Mouse (Mus musculus) CH12.LX (cell line): ENCODE data around the gene Nfkbia. TPM values are rescaled to one million over a fixed set of nuclear protein-coding genes. Genes with fewer than 3 reads are reported as not detected.

Source experiments
- DNase-seq: peaks from one replicate; pipeline ENCODE4 v3.0.0-alpha.2; 2013; ENCODE audit errors: extremely low read depth
- H3K27ac ChIP-seq: 2 replicates; pipeline ENCODE4 v1.5.1; 2012; ENCODE audit warnings: low read depth, mild to moderate bottlenecking, control low read depth, moderate library complexity; ENCODE audit not compliant: insufficient read depth
- H3K27me3 ChIP-seq: replicated peaks from 2 replicates; pipeline ENCODE3; 2012; ENCODE audit warnings: inconsistent platforms
- H3K36me3 ChIP-seq, 2 experiments: replicated peaks in 1 of 2; 2 replicates each; pipeline versions ENCODE3 to v1.6.1; 2012; ENCODE audit warnings: inconsistent platforms in 1 of 2, low read length in 1 of 2, mild to moderate bottlenecking in 1 of 2, mixed read lengths in 1 of 2, moderate library complexity in 1 of 2; ENCODE audit not compliant: control insufficient read depth in 1 of 2, insufficient read depth in 1 of 2
- H3K4me1 ChIP-seq, 2 experiments: 2 replicates each; pipeline ENCODE4 v1.6.1; 2012; ENCODE audit warnings: inconsistent platforms in 1 of 2, moderate library complexity in 1 of 2; ENCODE audit not compliant: insufficient read depth in 2 of 2, control insufficient read depth in 1 of 2
- H3K4me2 ChIP-seq: 2 replicates; pipeline ENCODE4 v1.6.1; 2012; ENCODE audit warnings: low read depth, mild to moderate bottlenecking, control low read depth; ENCODE audit not compliant: poor library complexity, insufficient read depth, severe bottlenecking
- H3K4me3 ChIP-seq, 3 experiments: fragments of 150-350 bp in 1 of 3; sonication (generic) in 1 of 3; replicated peaks in 1 of 3; 2 replicates each; pipeline versions ENCODE3 to v1.5.1; 2011 to 2012; ENCODE audit warnings: low read depth in 2 of 3, low read length in 2 of 3, mild to moderate bottlenecking in 2 of 3, moderate library complexity in 2 of 3, control low read depth in 1 of 3, improper control_type of control experiment in 1 of 3, inconsistent platforms in 1 of 3, mixed read lengths in 1 of 3; ENCODE audit not compliant: poor library complexity in 1 of 3
- H3K79me2 ChIP-seq: replicated peaks from 2 replicates; pipeline ENCODE4 v1.6.1; 2012; ENCODE audit warnings: mild to moderate bottlenecking, moderate library complexity; ENCODE audit not compliant: control insufficient read depth, poor library complexity, insufficient read depth, severe bottlenecking; ENCODE audit errors: extremely low read depth
- H3K9ac ChIP-seq: 2 replicates; pipeline ENCODE4 v1.6.1; 2012; ENCODE audit warnings: low read depth, mild to moderate bottlenecking, control low read depth, moderate library complexity; ENCODE audit not compliant: insufficient read depth
- H3K9me3 ChIP-seq: replicated peaks from 2 replicates; pipeline ENCODE3; 2012; ENCODE audit warnings: low read length, inconsistent platforms, mixed read lengths
- BHLHE40 ChIP-seq: IDR thresholded peaks from 2 replicates; pipeline ENCODE4 v1.6.1; 2011; ENCODE audit warnings: mild to moderate bottlenecking, low read depth, low read length, improper control_type of control experiment
- CHD1 ChIP-seq: IDR thresholded peaks from 2 replicates; pipeline ENCODE4 v1.6.1; 2012; ENCODE audit warnings: low read depth, low read length, improper control_type of control experiment, inconsistent platforms
- CTCF ChIP-seq, 2 experiments: IDR thresholded peaks in 1 of 2; conservative IDR thresholded peaks in 1 of 2; 2 replicates each; pipeline ENCODE4 v1.5.1; 2011 to 2012; ENCODE audit warnings: low read depth in 2 of 2, low read length in 2 of 2, improper control_type of control experiment in 1 of 2, inconsistent platforms in 1 of 2, mild to moderate bottlenecking in 1 of 2, moderate library complexity in 1 of 2
- E2F4 ChIP-seq: IDR thresholded peaks from 2 replicates; pipeline ENCODE4 v1.6.1; 2011; ENCODE audit warnings: low read depth, low read length, improper control_type of control experiment; ENCODE audit not compliant: insufficient replicate concordance
- ELF1 ChIP-seq: IDR thresholded peaks from 2 replicates; pipeline ENCODE4 v1.6.1; 2014; ENCODE audit warnings: low read depth, mild to moderate bottlenecking, inconsistent platforms, low read length, improper control_type of control experiment
- EP300 ChIP-seq: IDR thresholded peaks from 2 replicates; pipeline ENCODE4 v1.6.1; 2011; ENCODE audit warnings: low read length, improper control_type of control experiment
- ETS1 ChIP-seq: conservative IDR thresholded peaks from 2 replicates; pipeline ENCODE4 v1.6.1; 2012; ENCODE audit warnings: low read depth, mild to moderate bottlenecking, inconsistent platforms, low read length, improper control_type of control experiment, moderate library complexity
- GABPA ChIP-seq: IDR thresholded peaks from 2 replicates; pipeline ENCODE4 v1.6.1; 2012; ENCODE audit warnings: low read depth, low read length, improper control_type of control experiment, inconsistent platforms; ENCODE audit not compliant: insufficient replicate concordance
- HCFC1 ChIP-seq: IDR thresholded peaks from 2 replicates; pipeline ENCODE4 v1.6.1; 2012; ENCODE audit warnings: low read depth, mild to moderate bottlenecking, inconsistent platforms, low read length, improper control_type of control experiment
- IRF4 ChIP-seq: IDR thresholded peaks from 2 replicates; pipeline ENCODE4 v1.6.1; 2014; ENCODE audit warnings: low read depth, mild to moderate bottlenecking, inconsistent platforms, low read length, improper control_type of control experiment
- JUN ChIP-seq: IDR thresholded peaks from 2 replicates; pipeline ENCODE4 v1.6.1; 2011; ENCODE audit warnings: low read depth, mild to moderate bottlenecking, low read length, improper control_type of control experiment, moderate library complexity; ENCODE audit not compliant: insufficient read depth
- JUND ChIP-seq: conservative IDR thresholded peaks from 2 replicates; pipeline ENCODE4 v1.6.1; 2011; ENCODE audit warnings: low read depth, low read length, improper control_type of control experiment
- KAT2A ChIP-seq: IDR thresholded peaks from 2 replicates; pipeline ENCODE4 v1.6.1; 2012; ENCODE audit warnings: low read length, improper control_type of control experiment, inconsistent platforms; ENCODE audit not compliant: insufficient replicate concordance
- MAFK ChIP-seq: IDR thresholded peaks from 2 replicates; pipeline ENCODE4 v1.6.1; 2011; ENCODE audit warnings: low read length, improper control_type of control experiment; ENCODE audit not compliant: insufficient replicate concordance
- MAX ChIP-seq: IDR thresholded peaks from 2 replicates; pipeline ENCODE4 v1.6.1; 2011; ENCODE audit warnings: low read length, improper control_type of control experiment
- MAZ ChIP-seq: IDR thresholded peaks from 2 replicates; pipeline ENCODE4 v1.6.1; 2012; ENCODE audit warnings: low read depth, mild to moderate bottlenecking, inconsistent platforms, low read length, improper control_type of control experiment, moderate library complexity
- MEF2A ChIP-seq: IDR thresholded peaks from 2 replicates; pipeline ENCODE4 v1.6.1; 2014; ENCODE audit warnings: low read depth, mild to moderate bottlenecking, inconsistent platforms, low read length, improper control_type of control experiment, borderline replicate concordance
- MXI1 ChIP-seq: IDR thresholded peaks from 2 replicates; pipeline ENCODE4 v1.6.1; 2011; ENCODE audit warnings: mild to moderate bottlenecking, low read depth, low read length, improper control_type of control experiment
- MYC ChIP-seq: IDR thresholded peaks from 2 replicates; pipeline ENCODE4 v1.6.1; 2011; ENCODE audit warnings: low read depth, mild to moderate bottlenecking, improper control_type of control experiment, low read length
- NELFE ChIP-seq: IDR thresholded peaks from 2 replicates; pipeline ENCODE4 v1.6.1; 2011; ENCODE audit warnings: low read depth, low read length, improper control_type of control experiment
- NRF1 ChIP-seq: IDR thresholded peaks from 2 replicates; pipeline ENCODE4 v1.6.1; 2014; ENCODE audit warnings: low read depth, mild to moderate bottlenecking, inconsistent platforms, low read length, improper control_type of control experiment, moderate library complexity
- POLR2A ChIP-seq: IDR thresholded peaks from 2 replicates; pipeline ENCODE4 v1.6.1; 2011; ENCODE audit warnings: low read depth, mild to moderate bottlenecking, improper control_type of control experiment, low read length
- POLR2AphosphoS2 ChIP-seq: IDR thresholded peaks from 2 replicates; pipeline ENCODE4 v1.6.1; 2011; ENCODE audit warnings: low read depth, low read length, improper control_type of control experiment
- RAD21 ChIP-seq: IDR thresholded peaks from 2 replicates; pipeline ENCODE4 v1.6.1; 2011; ENCODE audit warnings: low read depth, mild to moderate bottlenecking, low read length, improper control_type of control experiment, moderate library complexity
- RCOR1 ChIP-seq: conservative IDR thresholded peaks from 2 replicates; pipeline ENCODE4 v1.6.1; 2012; ENCODE audit warnings: low read depth, mild to moderate bottlenecking, inconsistent platforms, low read length, improper control_type of control experiment
- SIN3A ChIP-seq: IDR thresholded peaks from 2 replicates; pipeline ENCODE4 v1.6.1; 2012; ENCODE audit warnings: low read length, improper control_type of control experiment, inconsistent platforms
- SMC3 ChIP-seq: IDR thresholded peaks from 2 replicates; pipeline ENCODE4 v1.6.1; 2011; ENCODE audit warnings: low read depth, low read length, improper control_type of control experiment
- TBP ChIP-seq: conservative IDR thresholded peaks from 2 replicates; pipeline ENCODE4 v1.6.1; 2011; ENCODE audit warnings: low read depth, low read length, improper control_type of control experiment
- TCF12 ChIP-seq: IDR thresholded peaks from 2 replicates; pipeline ENCODE4 v1.6.1; 2014; ENCODE audit warnings: low read depth, mild to moderate bottlenecking, inconsistent platforms, low read length, improper control_type of control experiment
- UBTF ChIP-seq: IDR thresholded peaks from 2 replicates; pipeline ENCODE4 v1.6.1; 2012; ENCODE audit warnings: low read depth, mild to moderate bottlenecking, inconsistent platforms, low read length, improper control_type of control experiment, moderate library complexity
- USF1 ChIP-seq: IDR thresholded peaks from 2 replicates; pipeline ENCODE4 v1.6.1; 2014; ENCODE audit warnings: low read depth, mild to moderate bottlenecking, inconsistent platforms, low read length, improper control_type of control experiment
- USF2 ChIP-seq: conservative IDR thresholded peaks from 2 replicates; pipeline ENCODE4 v1.6.1; 2011; ENCODE audit warnings: low read depth, low read length, improper control_type of control experiment
- ZC3H11A ChIP-seq: IDR thresholded peaks from 2 replicates; pipeline ENCODE4 v1.6.1; 2012; ENCODE audit warnings: low read depth, mild to moderate bottlenecking, inconsistent platforms, low read length, improper control_type of control experiment
- ZKSCAN1 ChIP-seq: IDR thresholded peaks from 2 replicates; pipeline ENCODE4 v1.6.1; 2012; ENCODE audit warnings: low read depth, inconsistent platforms, low read length, improper control_type of control experiment, borderline replicate concordance
- ZMIZ1 ChIP-seq: IDR thresholded peaks from 2 replicates; pipeline ENCODE4 v1.6.1; 2012; ENCODE audit warnings: low read depth, mild to moderate bottlenecking, inconsistent platforms, low read length, improper control_type of control experiment
- ZNF384 ChIP-seq: IDR thresholded peaks from 2 replicates; pipeline ENCODE4 v1.6.1; 2012; ENCODE audit warnings: low read depth, low read length, improper control_type of control experiment, inconsistent platforms
- dilution Hi-C: fragments of 300-500 bp; cut with MboI; formaldehyde crosslinking; loops from 2 replicates; pipeline ENCODE4 v1.14.3; 2020; ENCODE audit warnings: low sequenced_read_pairs; ENCODE audit not compliant: extremely low pct_unique_long_range_greater_than_20kb, extremely low pct_ligation_motif_present
- in situ Hi-C: fragments of 300-500 bp; cut with MboI; formaldehyde crosslinking; loops from 3 replicates; pipeline ENCODE4 v1.14.3; 2019; ENCODE audit warnings: low sequenced_read_pairs, low pct_ligation_motif_present, low pct_unique_long_range_greater_than_20kb, mixed read lengths
- polyA plus RNA-seq: library from polyadenylated mRNA; unstranded; fragments of >175 nt; gene quantifications from 2 replicates; pipeline ENCODE4 v1.2.1, GENCODE M21; 2012; ENCODE audit warnings: low read depth; ENCODE audit not compliant: insufficient read length
- total RNA-seq, 2 experiments: library from RNA; depleted of rRNA; stranded (reverse); fragments of 300-350 nt in 1 of 2; fragments of >200 nt in 1 of 2; gene quantifications; 2 replicates each; pipeline ENCODE4 v1.2.3; 2012 to 2014

Gene Nfkbia
- total and polyA plus RNA-seq, 3 experiments: 143 to 702 (median 178) TPM

GRCm38 (mm10) chr12:55466088-55466701 lies 26.3 kb downstream of the Nfkbia start:
- TF ChIP-seq USF1 (no peak; the same call in 1 of the 2 replicates), RAD21 (no peak; the same call in none of the 2 replicates), POLR2A (no peak; the same call in none of the 2 replicates), ETS1 (peak; percentile 78), CTCF (conservative IDR thresholded peaks at IDR 0.05 in 1 of 2, IDR thresholded peaks at IDR 0.05 in 1 of 2; ENCODE audit: low read depth in 2 of 2, low read length in 2 of 2) (no peak), JUN (no peak), CHD1 (peak; percentile 75), UBTF (no peak), GABPA (no peak), E2F4 (no peak), POLR2AphosphoS2 (0 out of 2 replicates have a peak, but pooled peaks have one; percentile 10), HCFC1 (no peak), MAZ (no peak; the same call in none of the 2 replicates), ELF1 (no peak), MYC (peak; percentile 52; the same call in 1 of the 2 replicates), MAX (peak; percentile 68), ZNF384 (no peak), SMC3 (peak; percentile 18), ZC3H11A (no peak), KAT2A (0 out of 2 replicates have a peak, but pooled peaks have one; percentile 11), JUND (0 out of 2 replicates have a peak, but pooled peaks have one; percentile 31), USF2 (no peak), EP300 (0 out of 2 replicates have a peak, but pooled peaks have one; percentile 19), TCF12 (no peak), MXI1 (peak; percentile 78), BHLHE40 (peak; percentile 92), NRF1 (0 out of 2 replicates have a peak, but pooled peaks have one; percentile 7), RCOR1 (no peak), ZMIZ1 (no peak; the same call in none of the 2 replicates), NELFE (0 out of 2 replicates have a peak, but pooled peaks have one; percentile 21), TBP (no peak), MAFK (peak; percentile 83; the same call in 1 of the 2 replicates), IRF4 (peak; percentile 50), SIN3A (no peak; the same call in 1 of the 2 replicates), MEF2A (peak; percentile 21; the same call in 1 of the 2 replicates), ZKSCAN1 (no peak)
- H3K4me1 ChIP-seq: peaks cover 51 to 97% of the 10 kb centered on the region in 2 experiments

More at GRCm38 (mm10) chr12:55466088-55466701, 26.3 kb downstream of the Nfkbia start:
- peak; percentile 70 for DNase-seq
- dilution Hi-C loops: no loop called here
- H3K36me3 ChIP-seq: no peaks in the 10 kb centered on the region
- no peaks in the 10 kb centered on the region for H3K27me3 ChIP-seq
- no peaks in the 10 kb centered on the region for H3K9me3 ChIP-seq
- in situ Hi-C loops: no loop called here
- peak overlapping the region; percentile 80 for H3K9ac ChIP-seq
- peak overlapping the region in 2 of 3 experiments; percentile 8 to 48 for H3K4me3 ChIP-seq
- H3K27ac ChIP-seq: peak overlapping the region; percentile 97
- H3K4me2 ChIP-seq: peak overlapping the region; percentile 52
- no peaks in the 10 kb centered on the region for H3K79me2 ChIP-seq
